Mouse (Mus musculus): ENCODE data around the gene Neurl3.

DNA sequence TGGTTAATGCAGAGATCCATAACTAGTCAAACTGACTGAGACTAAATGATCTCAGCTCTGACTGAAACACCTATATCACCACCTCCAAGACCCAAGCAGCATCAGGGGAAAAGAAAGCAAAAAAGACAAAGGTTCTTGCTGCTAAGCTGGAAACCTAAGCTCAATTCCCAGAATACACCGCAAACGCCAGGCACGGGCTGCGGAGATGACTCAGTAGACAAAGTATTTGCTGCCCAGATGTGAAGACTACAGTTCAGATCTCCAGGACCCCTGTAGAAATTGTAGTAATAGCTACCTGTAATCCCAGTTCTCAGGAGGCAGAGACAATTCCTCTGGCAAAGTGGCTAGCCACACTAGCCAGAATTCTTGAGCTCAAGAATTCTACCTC lies 29.7 kb downstream of the Neurl3 start:
- TF ChIP-seq POLR2A (IDR thresholded peaks at IDR 0.05; ENCODE audit: borderline replicate concordance, extremely low read depth, insufficient read depth, insufficient read length, poor library complexity, severe bottlenecking) (no peak), CTCF (IDR thresholded peaks at IDR 0.05; ENCODE audit: borderline replicate concordance, extremely low read depth, insufficient read depth, insufficient read length) (no peak)
